ENCODE assay signal across 27 mouse cellular contexts in the genomic region with DNA sequence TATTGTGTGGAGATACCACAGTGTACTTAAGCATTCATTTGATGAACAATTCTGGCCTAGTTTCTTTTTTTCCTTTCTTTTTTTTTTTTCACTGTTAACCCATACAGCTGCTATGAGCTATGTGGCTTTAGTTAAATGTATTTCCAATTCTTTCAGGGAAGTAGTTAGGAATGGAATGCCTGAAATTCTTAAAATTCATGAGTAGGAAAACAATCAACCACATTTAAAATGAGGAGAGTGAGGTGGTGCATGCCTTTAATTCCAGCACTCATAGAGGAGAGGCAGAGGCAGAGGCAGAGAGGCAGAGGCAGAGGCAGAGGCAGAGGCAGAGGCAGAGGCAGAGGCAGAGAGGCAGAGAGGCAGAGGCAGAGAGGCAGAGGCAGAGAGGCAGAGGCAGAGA. TPM values are rescaled to one million over a fixed set of nuclear protein-coding genes. Genes with fewer than 3 reads are reported as not detected.
"Had no signal": no experiment of that assay in that cellular context is flagged by ENCODE, and none has a peak within 500 bp of the region (broad histone marks: within the 10 kb centered on the region; RNA-seq: fewer than 3 reads in every experiment).

No protein-coding gene starts in this region.

- H3K27ac ChIP-seq: macrophage; midbrain, embryonic 13.5 days; neural tube, embryonic 13.5 days; neural tube, embryonic 15.5 days; stomach, embryonic 15.5 days; stomach, postnatal 0 days had no signal

- H3K4me1 ChIP-seq: megakaryocyte, embryonic 14.5 days; midbrain, embryonic 13.5 days; neural tube, embryonic 13.5 days; neural tube, embryonic 15.5 days; stomach, embryonic 15.5 days had no signal

- DNase-seq: lung, adult 18-20 months; lung, embryonic 14.5 days; lung, postnatal 10 days; retina, postnatal 1 day; right cerebral cortex, adult 18-20 months; right cerebral cortex, postnatal 25 days; right cerebral cortex, postnatal 4 days; thymus, adult 2 months; thymus, postnatal 25 days; thymus, postnatal 4 days had no signal

- ATAC-seq: midbrain, embryonic 13.5 days; midbrain, embryonic 16.5 days had no signal

- H3K9ac ChIP-seq: lung, embryonic 14.5 days; midbrain, embryonic 13.5 days; neural tube, embryonic 13.5 days; neural tube, embryonic 15.5 days; stomach, embryonic 15.5 days had no signal

- H3K4me2 ChIP-seq: lung, embryonic 14.5 days; midbrain, embryonic 11.5 days; midbrain, embryonic 13.5 days; neural tube, embryonic 13.5 days; neural tube, embryonic 15.5 days; stomach, embryonic 15.5 days had no signal

- H3K36me3 ChIP-seq: midbrain, embryonic 13.5 days; neural tube, embryonic 13.5 days; neural tube, embryonic 15.5 days; stomach, embryonic 15.5 days had no signal

- H3K27me3 ChIP-seq: midbrain, embryonic 13.5 days; neural tube, embryonic 13.5 days; neural tube, embryonic 15.5 days; stomach, embryonic 15.5 days had no signal

- H3K4me3 ChIP-seq: megakaryocyte, embryonic 14.5 days; midbrain, embryonic 13.5 days; myocyte; neural tube, embryonic 13.5 days; neural tube, embryonic 15.5 days; stomach, embryonic 15.5 days had no signal

- H3K9me3 ChIP-seq: megakaryocyte, embryonic 14.5 days; midbrain, embryonic 13.5 days; neural tube, embryonic 13.5 days; neural tube, embryonic 15.5 days; stomach, embryonic 15.5 days had no signal

RNA-seq across cellular contexts. Expression of a gene that starts 3.4 kb away (rescaled TPM):
- polyA plus RNA-seq: lung, embryonic 14.5 days; lung, embryonic 16.5 days; macrophage; midbrain, embryonic 13.5 days; midbrain, embryonic 16.5 days; myocyte; neural tube, embryonic 11.5 days; neural tube, embryonic 13.5 days; neural tube, embryonic 15.5 days; small intestine, adult 2 months; spleen, adult 2 months; stomach, embryonic 15.5 days; stomach, postnatal 0 days; testis, adult 2 months; thymus, adult 2 months; urinary bladder, adult 2 months had no signal

RNA-seq across cellular contexts. Expression of a gene that starts 24.8 kb away (rescaled TPM):
- polyA plus RNA-seq: liver, embryonic 16.5 days; lung, embryonic 14.5 days; lung, embryonic 16.5 days; macrophage; midbrain, embryonic 11.5 days; midbrain, embryonic 13.5 days; midbrain, embryonic 16.5 days; myocyte; neural tube, embryonic 11.5 days; neural tube, embryonic 13.5 days; neural tube, embryonic 15.5 days; small intestine, adult 2 months; spleen, adult 2 months; stomach, embryonic 15.5 days; stomach, postnatal 0 days; thymus, adult 2 months; urinary bladder, adult 2 months had no signal

RNA-seq across cellular contexts. Expression of a gene that starts 39.8 kb away (rescaled TPM):
- polyA plus RNA-seq: liver, embryonic 16.5 days; lung, embryonic 14.5 days; lung, embryonic 16.5 days; macrophage; midbrain, embryonic 11.5 days; midbrain, embryonic 13.5 days; midbrain, embryonic 16.5 days; myocyte; neural tube, embryonic 11.5 days; neural tube, embryonic 13.5 days; neural tube, embryonic 15.5 days; small intestine, adult 2 months; spleen, adult 2 months; stomach, embryonic 15.5 days; stomach, postnatal 0 days; testis, adult 2 months; thymus, adult 2 months; urinary bladder, adult 2 months had no signal

RNA-seq across cellular contexts. Expression of a gene that starts 54.1 kb away (rescaled TPM):
- polyA plus RNA-seq: liver, embryonic 16.5 days; lung, embryonic 14.5 days; lung, embryonic 16.5 days; macrophage; midbrain, embryonic 11.5 days; midbrain, embryonic 13.5 days; midbrain, embryonic 16.5 days; myocyte; neural tube, embryonic 11.5 days; neural tube, embryonic 13.5 days; neural tube, embryonic 15.5 days; small intestine, adult 2 months; spleen, adult 2 months; stomach, embryonic 15.5 days; stomach, postnatal 0 days; testis, adult 2 months; thymus, adult 2 months; urinary bladder, adult 2 months had no signal
